Mouse (Mus musculus) mouse trophoblast stem cell (cell line): Measurements from ENCODE around the gene Igf2.

Experiments
- in situ Hi-C, 2 experiments: fragments of 300-500 bp; cut with MseI, MboI; formaldehyde crosslinking; loops; 2 replicates in 1 of 2; 3 replicates in 1 of 2; pipeline ENCODE4 v1.15.1; 2025

Gene Igf2

DNA sequence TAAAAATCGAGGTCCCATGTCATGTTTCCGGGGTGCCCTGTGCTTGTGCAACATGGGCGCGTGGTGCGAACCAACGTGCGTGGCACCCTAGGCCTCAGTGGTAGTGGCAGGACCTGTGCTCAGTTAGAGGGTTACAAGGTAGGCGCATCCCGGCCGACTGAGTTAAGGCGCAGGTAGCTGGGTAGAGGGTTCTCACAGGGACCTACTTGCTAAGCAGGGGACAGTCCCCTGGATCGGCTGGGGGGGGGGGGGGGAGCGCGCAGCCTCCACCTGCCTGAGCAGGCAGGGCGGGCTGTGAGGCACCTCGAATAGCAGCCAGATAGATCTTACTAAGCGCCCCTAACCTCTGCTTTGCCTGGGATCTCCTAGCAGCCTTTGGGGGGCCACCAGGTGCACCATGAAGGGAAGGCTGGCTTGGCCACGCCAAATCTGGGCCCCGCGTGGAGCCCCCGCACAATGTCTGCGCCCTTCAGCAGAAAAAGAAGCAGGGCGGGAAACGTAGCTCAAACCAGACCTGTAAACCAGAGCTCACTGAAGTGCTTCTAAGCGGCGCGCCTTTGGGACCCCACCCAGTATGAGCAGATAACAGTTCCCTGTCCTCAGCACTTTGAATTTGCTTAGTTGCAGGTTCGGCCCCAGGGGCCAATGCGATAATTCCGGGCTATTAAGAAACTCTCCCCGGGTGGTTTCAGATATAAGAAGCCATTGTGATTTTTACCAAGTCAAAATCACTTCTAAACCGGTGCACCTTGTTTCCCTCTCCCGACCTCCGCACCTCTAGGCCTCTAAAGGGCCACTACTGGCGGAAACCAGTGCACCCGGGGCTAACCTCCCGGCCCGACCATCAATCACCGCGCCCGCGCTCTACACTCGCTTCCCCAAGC, 6.6 kb downstream of the Igf2 start:
- in situ Hi-C loops: loop anchor here (5.0 kb wide), 1 partner anchor 138 kb away; no protein-coding TSS in a partner anchor

DNA sequence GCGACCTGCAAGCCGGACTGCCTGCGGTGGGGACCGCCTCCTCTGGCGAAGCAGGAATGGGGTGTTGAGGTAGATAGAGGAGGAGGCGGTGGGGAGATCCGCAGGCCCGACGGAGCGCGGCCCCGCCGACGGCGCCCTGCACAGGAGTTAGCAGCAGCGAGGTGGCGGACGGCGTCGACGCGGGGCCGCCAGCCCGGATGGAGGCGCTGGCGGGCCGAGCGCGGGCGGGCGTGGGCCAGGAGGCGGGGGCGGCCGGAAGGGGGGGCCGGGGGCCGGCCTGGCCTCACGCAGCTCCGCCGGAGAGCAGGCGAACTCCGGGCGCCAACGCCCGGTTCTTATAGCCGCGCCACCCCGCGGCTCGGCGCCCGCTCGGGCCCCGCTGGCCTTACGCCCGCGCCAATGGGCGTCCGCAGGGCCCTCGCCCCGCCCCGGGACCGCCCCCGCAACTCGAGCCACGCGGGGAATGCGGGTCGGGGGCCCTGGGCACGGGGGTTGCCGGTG, 7.4 kb downstream of the Igf2 start:
- in situ Hi-C loops: no loop called here

DNA sequence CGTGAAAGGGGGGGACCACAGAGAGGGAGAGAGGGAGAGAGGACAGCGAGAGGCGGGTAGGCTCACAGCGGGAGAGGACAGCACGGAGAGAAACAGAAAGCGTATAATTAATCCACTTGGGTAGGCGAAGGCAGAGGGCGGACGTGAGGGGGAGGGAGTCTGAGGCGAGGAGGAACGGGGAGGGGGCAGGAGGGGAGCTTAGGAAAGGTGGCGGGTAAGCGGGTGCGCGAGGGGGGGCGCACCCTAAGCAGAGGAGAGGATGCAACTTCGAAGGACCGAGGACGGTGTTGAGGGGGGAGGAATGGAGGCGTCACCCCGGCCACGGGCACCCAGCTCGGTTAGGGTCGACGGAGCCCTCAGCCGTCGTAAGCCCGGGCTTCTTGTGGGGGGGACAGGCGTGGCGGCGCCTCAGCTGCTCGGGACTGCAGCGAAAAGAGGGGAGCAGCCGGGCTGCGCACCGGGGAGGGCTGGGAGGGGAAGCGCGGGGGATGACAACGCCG, 7.9 kb downstream of the Igf2 start:
- in situ Hi-C loops: no loop called here

DNA sequence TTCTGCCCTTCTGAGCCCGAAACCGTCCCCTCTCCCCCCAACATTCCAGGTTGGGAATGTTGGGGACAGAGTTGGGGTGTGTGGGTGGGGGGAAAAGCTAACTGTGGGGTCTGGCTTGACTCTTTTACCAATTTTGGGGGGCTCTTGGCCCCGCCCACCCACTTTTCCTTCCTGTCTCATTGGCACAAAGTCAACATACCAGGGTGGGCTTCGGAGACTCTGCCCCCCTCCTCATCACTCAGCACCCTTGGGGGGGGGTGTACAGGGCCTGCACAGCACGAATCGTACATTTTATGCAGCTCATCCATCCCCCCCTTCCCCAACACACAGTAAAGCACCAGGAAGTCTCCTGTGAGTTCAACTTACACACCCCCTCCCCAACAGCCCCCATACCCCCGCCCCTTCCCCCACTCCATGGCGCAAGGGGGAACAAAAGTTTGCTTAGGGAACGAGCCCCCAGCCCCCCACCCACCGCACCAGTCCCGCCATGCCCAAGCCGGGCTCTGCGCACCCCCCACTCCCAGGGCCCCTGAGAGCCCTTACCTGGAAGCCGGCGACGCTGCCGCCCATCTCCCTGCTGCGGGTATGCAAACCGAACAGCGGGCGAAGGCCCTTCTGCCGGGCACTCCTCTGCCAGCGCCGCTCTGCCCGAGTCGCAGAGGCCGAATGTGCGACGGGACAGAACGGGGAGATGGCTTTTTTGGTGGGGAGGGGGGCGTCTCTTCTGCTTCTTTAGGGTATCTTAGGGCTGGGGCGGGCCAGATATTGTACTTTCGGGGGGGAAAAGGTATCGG, 8.6 kb downstream of the Igf2 start:
- in situ Hi-C loops: no loop called here

DNA sequence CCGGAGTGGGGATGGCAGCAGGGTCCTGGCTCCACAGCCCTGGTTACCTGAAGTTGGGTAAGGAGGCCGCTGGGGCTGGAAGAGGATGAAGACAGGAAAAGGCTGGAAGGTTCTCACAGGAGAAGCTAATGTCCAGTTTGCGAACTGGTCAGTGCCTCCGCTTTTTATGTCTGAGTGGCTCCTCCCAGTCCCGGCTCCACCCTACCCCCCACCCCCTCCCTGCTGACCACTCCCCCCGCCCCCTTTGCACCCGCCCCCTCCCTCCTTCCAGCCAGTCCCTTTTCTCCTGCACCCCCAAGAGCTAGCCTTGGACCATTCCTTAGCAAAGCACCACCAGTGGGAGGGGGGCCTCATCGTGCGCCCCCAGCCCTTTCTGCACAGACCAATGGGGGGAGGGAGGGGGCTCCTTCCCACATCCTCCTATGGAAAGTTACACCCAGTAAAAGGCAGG, 9.2 kb downstream of the Igf2 start:
- in situ Hi-C loops: no loop called here

DNA sequence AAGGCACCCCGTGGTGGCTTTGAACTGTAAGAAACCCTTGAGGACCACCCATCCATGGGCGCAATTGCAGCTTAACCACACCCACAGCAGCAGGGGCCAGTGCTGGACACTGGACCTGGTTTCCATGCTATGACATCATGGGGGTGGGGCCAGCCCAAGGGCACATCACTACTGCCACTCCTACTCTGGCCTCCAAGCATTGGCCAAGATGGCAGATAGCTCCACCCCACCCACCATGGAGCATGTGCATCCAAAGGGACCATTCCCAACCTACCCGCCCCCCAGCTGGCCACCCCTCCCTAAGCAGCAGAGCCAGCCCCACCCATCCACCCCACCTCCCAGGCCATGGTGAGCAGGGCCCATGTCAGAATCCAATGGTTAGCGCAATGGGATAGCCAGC, 10.6 kb downstream of the Igf2 start:
- in situ Hi-C loops: no loop called here

DNA sequence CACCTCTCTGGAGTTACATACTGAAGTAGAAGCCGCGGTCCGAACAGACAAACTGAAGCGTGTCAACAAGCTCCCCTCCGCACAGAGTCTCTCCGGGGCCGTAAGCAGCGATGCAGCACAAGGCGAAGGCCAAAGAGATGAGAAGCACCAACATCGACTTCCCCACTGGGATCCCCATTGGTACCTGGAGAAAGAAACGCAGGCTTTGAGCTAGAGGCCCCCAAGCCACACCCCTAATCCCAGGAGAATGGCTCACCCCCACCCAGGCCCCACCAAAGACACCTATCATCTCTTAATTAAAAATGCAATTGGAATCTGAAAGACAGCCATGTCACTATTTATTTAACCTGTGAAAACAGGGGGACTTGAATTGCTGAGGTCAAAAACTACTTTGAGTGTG, 11.0 kb downstream of the Igf2 start:
- in situ Hi-C loops: no loop called here

DNA sequence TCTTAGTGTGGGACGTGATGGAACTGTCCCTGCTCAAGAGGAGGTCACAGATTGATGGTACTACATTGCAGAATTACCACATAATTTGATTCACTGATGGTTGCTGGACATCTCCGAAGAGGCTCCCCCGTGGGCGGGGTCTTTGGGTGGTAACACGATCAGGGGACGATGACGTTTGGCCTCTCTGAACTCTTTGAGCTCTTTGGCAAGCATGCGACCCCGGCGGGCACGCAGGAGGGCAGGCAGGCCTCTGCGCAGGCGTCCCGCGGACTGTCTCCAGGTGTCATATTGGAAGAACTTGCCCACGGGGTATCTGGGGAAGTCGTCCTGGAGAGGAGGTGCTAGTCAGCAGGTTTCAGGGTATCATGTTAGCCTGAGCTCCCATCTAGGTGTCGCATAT, 12.9 kb downstream of the Igf2 start:
- in situ Hi-C loops: no loop called here

DNA sequence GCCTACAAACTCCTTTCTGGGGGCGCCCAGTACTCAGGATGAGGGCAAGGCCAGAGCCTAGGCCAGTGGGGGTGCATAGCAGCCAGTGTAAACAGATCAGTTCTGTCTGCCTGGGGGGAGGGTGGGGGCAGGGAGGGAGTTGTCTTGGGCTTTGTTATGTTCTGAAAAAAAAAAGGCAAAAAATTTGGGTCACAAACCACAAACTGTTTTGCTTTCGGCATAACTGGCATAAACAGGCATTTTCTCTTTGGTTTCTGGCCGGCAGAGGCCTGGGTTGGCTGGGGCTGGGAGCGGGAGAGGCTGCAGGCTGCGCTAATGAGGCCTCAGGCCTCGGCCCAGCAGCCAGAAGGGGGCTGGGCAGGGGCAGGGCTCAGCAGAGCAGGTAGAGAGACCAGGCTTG, 19.9 kb downstream of the Igf2 start:
- in situ Hi-C loops: no loop called here

DNA sequence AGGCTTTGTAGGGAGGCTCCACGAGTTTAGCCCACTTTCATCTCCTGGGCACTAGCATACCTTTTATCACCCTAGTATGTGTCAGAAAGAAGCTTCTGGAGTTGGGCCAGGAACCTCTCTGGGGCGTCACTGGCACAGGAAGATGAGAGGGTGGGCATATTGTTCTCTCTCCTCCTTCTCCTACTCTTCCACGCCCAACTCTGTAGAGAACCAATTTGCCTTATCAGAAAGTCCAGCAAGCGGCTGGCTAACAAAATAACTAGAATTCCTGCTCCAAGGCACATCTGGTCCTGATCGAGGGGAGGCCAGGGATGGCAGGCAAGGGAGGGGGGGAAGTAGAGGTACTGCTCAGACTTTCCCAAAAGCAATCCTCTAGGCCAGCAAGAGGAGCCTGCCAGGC, 21.6 kb downstream of the Igf2 start:
- in situ Hi-C loops: no loop called here

DNA sequence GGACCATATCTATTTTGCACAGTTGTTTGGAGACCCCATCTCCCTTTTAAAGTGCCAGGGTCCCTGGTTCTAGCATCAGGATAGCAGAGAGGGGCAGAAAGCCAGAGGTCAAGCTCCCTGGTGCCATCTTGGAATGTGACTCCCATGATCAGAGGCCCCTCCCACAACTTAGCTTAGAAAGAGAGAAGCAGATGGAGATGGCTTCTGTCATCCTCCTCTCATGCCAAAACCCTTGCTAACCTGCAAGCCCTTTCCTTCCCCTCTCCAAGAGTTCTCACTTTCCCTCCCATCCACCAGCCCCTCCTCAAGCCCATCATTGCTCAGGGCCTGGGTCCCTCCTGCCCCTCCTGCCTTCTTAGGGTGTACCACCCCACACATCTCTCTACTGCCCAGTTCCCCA, 30.4 kb downstream of the Igf2 start:
- in situ Hi-C loops: no loop called here

DNA sequence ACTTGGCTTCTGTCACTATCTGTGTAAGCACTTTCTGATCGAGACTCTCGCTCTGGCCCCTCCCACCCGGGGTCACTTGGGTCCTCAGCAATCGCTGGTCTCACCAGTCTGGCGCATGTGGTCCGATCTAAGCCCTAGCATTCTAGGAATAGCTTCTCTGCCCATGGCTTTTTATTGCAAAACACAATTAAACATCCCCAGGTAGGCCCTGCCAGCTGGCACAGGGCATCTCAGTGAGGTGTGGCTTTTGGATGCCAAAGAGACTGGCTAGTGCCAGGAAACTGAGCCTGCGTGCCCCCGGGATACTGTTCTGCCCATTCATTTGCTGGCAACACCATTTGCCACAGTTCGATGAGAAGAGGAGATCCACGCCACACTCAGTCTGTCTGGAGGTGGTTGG, 35.9 kb downstream of the Igf2 start:
- in situ Hi-C loops: no loop called here

DNA sequence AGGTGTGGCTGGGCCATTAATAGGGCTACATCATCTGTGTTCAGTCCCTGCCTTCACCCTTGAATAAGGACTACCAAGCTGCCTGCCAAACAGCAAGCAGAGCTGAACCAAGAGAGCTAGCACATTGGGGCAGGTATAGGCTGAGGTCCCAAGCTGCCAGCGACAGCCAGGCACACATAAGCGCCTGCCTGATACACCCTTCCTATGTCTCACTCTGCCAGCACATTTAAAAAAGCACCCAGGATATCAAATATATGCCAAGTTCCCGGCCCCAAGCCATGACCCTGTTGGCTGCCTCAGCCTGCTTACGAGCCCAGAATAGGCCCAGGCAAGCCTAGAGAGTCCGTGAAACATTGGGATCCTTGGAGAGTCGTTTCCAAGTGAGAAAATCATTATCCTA, 36.8 kb downstream of the Igf2 start:
- in situ Hi-C loops: no loop called here

DNA sequence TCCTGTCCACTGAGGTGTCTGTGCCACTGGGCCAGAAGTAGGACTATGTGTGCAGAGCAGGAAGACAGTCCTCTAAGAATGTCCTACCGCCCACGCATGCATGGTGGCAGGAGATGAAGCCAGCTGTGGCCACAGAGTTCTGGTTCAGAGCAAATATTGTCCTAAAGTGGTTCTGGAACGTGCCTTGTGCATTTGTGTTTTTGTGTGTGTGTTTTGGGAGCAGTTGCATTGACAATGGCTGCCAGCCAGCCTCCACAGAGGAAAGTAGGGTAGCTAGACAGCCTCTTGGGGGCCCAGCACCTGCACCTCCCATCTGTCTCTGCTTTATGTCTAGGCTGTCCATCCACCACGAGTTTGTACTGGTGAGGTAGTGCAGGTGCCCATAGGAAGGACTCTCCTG, 44.4 kb downstream of the Igf2 start:
- in situ Hi-C loops: no loop called here

DNA sequence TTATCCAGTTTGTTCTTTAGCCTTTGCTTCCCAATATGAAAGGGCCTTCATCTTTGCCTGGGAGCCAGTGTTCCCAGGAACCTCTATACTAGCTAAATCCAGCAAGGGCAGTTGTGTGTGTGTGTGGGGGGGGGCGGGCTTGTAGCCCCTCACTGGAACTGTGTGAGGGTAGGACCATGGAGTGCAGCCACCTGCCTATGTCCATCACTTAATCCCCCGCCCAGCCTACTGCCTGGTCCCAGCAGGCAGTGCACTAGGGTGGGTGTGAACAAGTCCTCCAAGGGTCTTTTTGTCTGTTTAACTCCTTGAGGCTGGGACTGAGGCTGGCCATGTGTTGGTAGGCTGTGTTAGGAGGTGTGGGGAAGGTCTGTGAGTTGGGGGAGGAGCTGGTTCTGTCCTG, 53.5 kb downstream of the Igf2 start:
- in situ Hi-C loops: no loop called here

DNA sequence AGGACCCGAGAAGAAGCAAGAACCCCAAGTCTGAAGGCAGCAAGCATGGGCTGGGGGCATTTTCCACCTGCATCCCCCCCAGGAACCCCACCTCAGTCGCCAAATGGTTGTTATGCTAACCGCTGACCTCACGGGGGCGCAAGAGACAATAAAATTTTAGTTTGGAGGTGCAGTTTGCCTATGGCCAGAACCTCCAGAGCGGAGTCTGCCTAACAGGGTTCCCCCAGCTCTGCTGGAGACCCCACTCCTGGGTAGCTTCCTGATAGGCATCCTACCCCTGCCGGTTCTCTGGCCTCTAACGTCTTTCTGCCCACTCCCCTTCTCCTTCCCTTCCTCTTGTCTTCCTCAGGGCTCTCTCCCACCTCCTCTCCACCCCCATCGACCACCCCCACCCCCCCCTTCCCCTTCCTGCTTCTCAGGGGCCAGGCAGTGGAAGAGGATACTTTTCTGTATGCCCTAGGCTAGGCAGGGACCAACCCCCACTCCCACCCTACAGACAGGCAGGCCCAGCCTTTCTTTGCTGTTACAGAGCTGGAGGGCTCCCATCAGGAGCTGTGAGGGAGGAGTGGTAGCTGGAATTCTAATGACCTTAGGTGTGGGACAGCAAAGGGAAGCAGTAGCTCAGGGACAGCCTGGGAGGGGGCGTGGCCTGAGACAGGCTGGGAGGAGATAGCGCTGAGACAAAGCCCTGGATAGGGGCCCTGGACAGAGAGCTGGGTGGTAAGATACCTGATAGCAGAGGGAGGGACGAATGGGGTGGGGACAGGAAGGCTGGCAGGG, 55.8 kb downstream of the Igf2 start:
- in situ Hi-C loops: no loop called here

DNA sequence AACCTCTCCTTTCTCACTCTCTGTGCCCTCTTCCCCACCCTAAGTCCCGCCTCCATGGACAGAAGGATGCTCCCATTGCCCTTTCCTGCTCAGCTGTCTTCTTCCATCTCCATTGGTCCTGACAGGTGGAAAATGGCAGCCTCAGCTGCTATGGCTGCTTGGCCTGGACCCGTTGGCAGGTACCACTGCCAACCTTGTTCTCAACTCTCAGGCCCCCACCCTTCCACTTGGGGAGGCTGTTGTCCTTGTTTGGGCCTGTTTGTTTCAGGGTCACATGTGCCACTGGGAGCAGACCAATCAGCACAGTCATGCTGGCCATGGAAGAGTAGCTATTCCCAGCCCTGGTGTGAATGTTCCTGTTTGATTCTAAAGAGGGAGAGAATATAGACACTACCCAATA, 65.7 kb downstream of the Igf2 start:
- in situ Hi-C loops: no loop called here
